Mouse (Mus musculus): ENCODE measurements around the gene Krtap19-1.

DNA sequence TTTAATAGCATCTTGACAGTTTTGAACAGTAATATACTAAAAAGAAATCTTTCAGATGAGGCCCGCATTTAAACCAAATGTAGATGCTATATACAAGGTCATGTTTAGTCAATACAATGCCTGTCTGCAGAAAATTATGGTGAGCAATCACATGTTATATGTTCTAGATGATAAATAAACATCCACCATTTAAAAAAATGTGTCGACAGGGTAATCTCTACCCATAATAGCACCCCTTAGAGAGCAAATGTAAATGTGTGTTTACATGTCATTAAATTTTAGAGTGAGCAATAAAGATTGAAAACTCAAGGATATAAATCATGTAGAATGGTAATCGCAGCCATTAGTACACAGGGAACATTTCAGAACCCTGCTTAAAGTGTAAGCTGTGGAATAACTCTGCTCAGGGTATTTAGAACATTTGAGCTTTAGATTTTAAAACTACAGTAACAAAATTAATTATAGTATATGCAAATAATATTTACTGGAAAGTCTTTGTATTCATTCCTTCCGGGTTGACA, 4.3 kb downstream of the Krtap19-1 start:
- no peak for TF ChIP-seq CHD2 (IDR thresholded peaks at IDR 0.05; ENCODE audit: low read depth, low read length)
- no peak for TF ChIP-seq ZC3H11A (IDR thresholded peaks at IDR 0.05; ENCODE audit: borderline replicate concordance, low read depth, low read length)
